In the genomic region with DNA sequence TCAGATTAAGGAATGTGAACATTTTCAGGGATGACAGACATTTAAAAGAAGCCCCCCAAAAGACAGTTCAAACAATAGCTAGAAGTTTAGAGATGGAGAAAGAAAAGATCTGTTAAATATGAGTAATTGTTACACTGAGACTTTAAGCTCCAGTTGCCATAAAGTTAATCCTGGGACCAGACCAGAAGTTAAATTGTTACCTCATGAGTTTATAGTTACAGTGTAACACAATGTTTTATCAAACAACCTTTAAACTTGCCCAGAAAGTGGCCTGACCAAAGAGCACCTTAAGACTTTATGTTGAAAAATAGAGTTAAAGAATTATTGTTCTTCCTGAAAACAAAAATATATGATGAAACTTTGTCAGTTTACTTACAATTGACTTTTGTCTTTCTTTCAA, we compare ENCODE assay signal across 34 mouse cellular contexts. TPM values are rescaled to one million over a fixed set of nuclear protein-coding genes. Genes with fewer than 3 reads are reported as not detected.
DNase-seq lines count a peak whose midpoint lies in the region; ATAC-seq and TF ChIP-seq lines count a peak whose summit lies in the region.
"Had no signal": no experiment of that assay in that cellular context is flagged by ENCODE, and none has a peak within 500 bp of the region (broad histone marks: within the 10 kb centered on the region; RNA-seq: fewer than 3 reads in every experiment).

No protein-coding gene starts in this region.

- H3K4me2 ChIP-seq in hindbrain, postnatal 0 days (ENCODE audit: low read depth, low read length), result no peak overlapping the region
- H3K4me2 ChIP-seq in kidney, embryonic 15.5 days, result no peak overlapping the region
- H3K4me2 ChIP-seq in midbrain, embryonic 12.5 days (replicated peaks), result no peak overlapping the region
- no peak overlapping the region for H3K4me2 ChIP-seq in midbrain, embryonic 16.5 days (ENCODE audit: low read length)
- H3K4me2 ChIP-seq: embryonic facial prominence, embryonic 13.5 days; forebrain, embryonic 13.5 days; heart, embryonic 13.5 days; hindbrain, embryonic 12.5 days had no signal

- TF ChIP-seq CTCF in hindbrain, postnatal 0 days (IDR thresholded peaks at IDR 0.05; ENCODE audit: low read depth), result no peak

- H3K4me1 ChIP-seq in hindbrain, embryonic 10.5 days (replicated peaks), result peaks cover 6% of the 10 kb centered on the region
- H3K4me1 ChIP-seq in hindbrain, postnatal 0 days (ENCODE audit: insufficient read depth, low read length), result no peaks in the 10 kb centered on the region
- H3K4me1 ChIP-seq in kidney, embryonic 15.5 days, result peaks cover 10% of the 10 kb centered on the region
- H3K4me1 ChIP-seq in midbrain, embryonic 12.5 days, result peaks cover 3% of the 10 kb centered on the region; the same call in 1 of the 2 replicates
- no peaks in the 10 kb centered on the region for H3K4me1 ChIP-seq in midbrain, embryonic 16.5 days (ENCODE audit: control insufficient read depth, insufficient read depth, low read length)
- H3K4me1 ChIP-seq: forebrain, embryonic 13.5 days; heart, embryonic 10.5 days; heart, embryonic 13.5 days had no signal

- peak overlapping the region; percentile 84; the same call in 1 of the 2 replicates for H3K27ac ChIP-seq in hindbrain, embryonic 10.5 days
- no peak overlapping the region for H3K27ac ChIP-seq in hindbrain, postnatal 0 days
- peak overlapping the region; percentile 19; the same call in 1 of the 2 replicates for H3K27ac ChIP-seq in kidney, embryonic 15.5 days
- 0 out of 2 replicates have a peak overlapping the region, but pooled peaks have one; percentile 30 for H3K27ac ChIP-seq in midbrain, embryonic 12.5 days (replicated peaks)
- H3K27ac ChIP-seq in midbrain, embryonic 16.5 days (ENCODE audit: low read length), result no peak overlapping the region
- H3K27ac ChIP-seq: forebrain, embryonic 13.5 days; heart, adult 2 months; heart, embryonic 10.5 days; heart, embryonic 13.5 days; hindbrain, embryonic 12.5 days had no signal

- no peaks in the 10 kb centered on the region for H3K36me3 ChIP-seq in hindbrain, embryonic 10.5 days
- no peaks in the 10 kb centered on the region for H3K36me3 ChIP-seq in hindbrain, postnatal 0 days (ENCODE audit: insufficient read depth, low read length)
- H3K36me3 ChIP-seq in kidney, embryonic 15.5 days, result no peaks in the 10 kb centered on the region
- no peaks in the 10 kb centered on the region for H3K36me3 ChIP-seq in midbrain, embryonic 12.5 days
- no peaks in the 10 kb centered on the region for H3K36me3 ChIP-seq in midbrain, embryonic 16.5 days (ENCODE audit: control insufficient read depth, insufficient read depth, low read length)
- H3K36me3 ChIP-seq: embryonic facial prominence, embryonic 10.5 days; embryonic facial prominence, embryonic 13.5 days; forebrain, embryonic 10.5 days; heart, embryonic 10.5 days; heart, embryonic 13.5 days; hindbrain, embryonic 12.5 days had no signal

- no peaks in the 10 kb centered on the region for H3K27me3 ChIP-seq in hindbrain, embryonic 10.5 days (ENCODE audit: insufficient read depth, poor library complexity, severe bottlenecking)
- H3K27me3 ChIP-seq in hindbrain, postnatal 0 days (ENCODE audit: insufficient read depth, low read length), result no peaks in the 10 kb centered on the region
- no peaks in the 10 kb centered on the region for H3K27me3 ChIP-seq in kidney, embryonic 15.5 days
- no peaks in the 10 kb centered on the region for H3K27me3 ChIP-seq in midbrain, embryonic 12.5 days
- no peaks in the 10 kb centered on the region for H3K27me3 ChIP-seq in midbrain, embryonic 16.5 days (ENCODE audit: control insufficient read depth, insufficient read depth, low read depth, low read length)
- H3K27me3 ChIP-seq: embryonic facial prominence, embryonic 13.5 days; forebrain, embryonic 13.5 days; heart, embryonic 13.5 days; hindbrain, embryonic 12.5 days had no signal

- H3K9ac ChIP-seq in hindbrain, postnatal 0 days (replicated peaks; ENCODE audit: low read length), result no peak overlapping the region
- H3K9ac ChIP-seq in kidney, embryonic 15.5 days, result no peak overlapping the region
- H3K9ac ChIP-seq in midbrain, embryonic 12.5 days (replicated peaks), result no peak overlapping the region
- H3K9ac ChIP-seq in midbrain, embryonic 16.5 days (ENCODE audit: low read depth, low read length), result no peak overlapping the region
- H3K9ac ChIP-seq: embryonic facial prominence, embryonic 13.5 days; forebrain, embryonic 13.5 days; heart, embryonic 13.5 days; hindbrain, embryonic 12.5 days had no signal

- DNase-seq in hindbrain, embryonic 10.5 days (ENCODE audit: low spot score), result no peak
- no peak for DNase-seq in hindbrain, postnatal 0 days (ENCODE audit: low spot score)
- DNase-seq in kidney, postnatal 4 days, result no peak
- no peak for DNase-seq in layer of hippocampus, postnatal 36 days
- DNase-seq: adrenal gland, adult 8-10 months; adrenal gland, postnatal 25 days; cerebellum, adult 11-12 months; cerebellum, adult 8-10 months; cerebellum, postnatal 36 days; gastrocnemius, postnatal 10 days; heart, adult 2 months; heart, postnatal 14 days; heart, postnatal 4 days had no signal

- H3K9me3 ChIP-seq in hindbrain, embryonic 10.5 days, result no peaks in the 10 kb centered on the region
- no peaks in the 10 kb centered on the region for H3K9me3 ChIP-seq in hindbrain, postnatal 0 days (ENCODE audit: low read length)
- H3K9me3 ChIP-seq in kidney, embryonic 15.5 days (replicated peaks), result no peaks in the 10 kb centered on the region
- H3K9me3 ChIP-seq in midbrain, embryonic 12.5 days, result no peaks in the 10 kb centered on the region
- H3K9me3 ChIP-seq in midbrain, embryonic 16.5 days (replicated peaks; ENCODE audit: control insufficient read depth, low read length, poor library complexity, severe bottlenecking), result no peaks in the 10 kb centered on the region
- H3K9me3 ChIP-seq: embryonic facial prominence, embryonic 10.5 days; embryonic facial prominence, embryonic 13.5 days; forebrain, embryonic 10.5 days; forebrain, embryonic 13.5 days; heart, embryonic 10.5 days; heart, embryonic 13.5 days; hindbrain, embryonic 12.5 days had no signal

- no peak overlapping the region for H3K4me3 ChIP-seq in hindbrain, embryonic 10.5 days
- H3K4me3 ChIP-seq in hindbrain, postnatal 0 days (ENCODE audit: low read length), result no peak overlapping the region
- no peak overlapping the region for H3K4me3 ChIP-seq in kidney, embryonic 15.5 days (replicated peaks)
- H3K4me3 ChIP-seq in midbrain, embryonic 12.5 days, result no peak overlapping the region
- no peak overlapping the region for H3K4me3 ChIP-seq in midbrain, embryonic 16.5 days (ENCODE audit: low read depth, low read length)
- H3K4me3 ChIP-seq: embryonic facial prominence, embryonic 10.5 days; embryonic facial prominence, embryonic 13.5 days; erythroblast, embryonic 14.5 days; forebrain, embryonic 10.5 days; forebrain, embryonic 13.5 days; heart, adult 2 months; heart, embryonic 10.5 days; heart, embryonic 13.5 days; hindbrain, embryonic 12.5 days had no signal

- no peak for ATAC-seq in hindbrain, postnatal 0 days
- no peak for ATAC-seq in kidney, embryonic 15.5 days (replicated peaks; ENCODE audit: low FRiP score)
- no peak for ATAC-seq in midbrain, embryonic 12.5 days (ENCODE audit: low FRiP score, low read depth)
- no peak for ATAC-seq in midbrain, embryonic 16.5 days
- no peak for ATAC-seq in erythroid progenitor cell, adult 5-6 weeks (replicated peaks; ENCODE audit: low FRiP score, poor library complexity, severe bottlenecking)
- ATAC-seq: activated CD4-positive, CD25-positive, alpha-beta regulatory T cell, adult 4 months; forebrain, embryonic 16.5 days had no signal

RNA-seq across cellular contexts. Expression of gene Speer4f2, which starts 46.9 kb away (rescaled TPM):
- polyA plus RNA-seq in hindbrain, embryonic 10.5 days (2016; fragmentation: Nextera tagmentation; extraction: Ambion mirVana), result not detected in 2 replicates
- total RNA-seq in hindbrain, postnatal 0 days (2014; rRNA removed), result not detected in 2 replicates
- not detected in 2 replicates for polyA plus RNA-seq in hindbrain, postnatal 0 days (2015; fragmentation: Nextera tagmentation; extraction: Ambion mirVana)
- not detected in 2 replicates for polyA plus RNA-seq in kidney, embryonic 15.5 days (2015; fragmentation: Nextera tagmentation; extraction: Ambion mirVana)
- polyA plus RNA-seq in midbrain, embryonic 12.5 days (2016; fragmentation: Nextera tagmentation; extraction: Ambion mirVana), result not detected in 2 replicates
- polyA plus RNA-seq in midbrain, embryonic 16.5 days (2015; fragmentation: Nextera tagmentation; extraction: Ambion mirVana), result not detected in 2 replicates
- total RNA-seq in layer of hippocampus, postnatal 36 days (2021), result not detected
- total RNA-seq in erythroid progenitor cell, adult 5-6 weeks (2015; ENCODE audit: low replicate concordance), result not detected in 2 replicates
- total RNA-seq in erythroid progenitor cell, adult 5-6 weeks (2017; ENCODE audit: low replicate concordance), result not detected in 2 replicates
- total RNA-seq: adrenal gland, adult 8-10 months; adrenal gland, postnatal 25 days; ES-E14; gastrocnemius, adult 18-20 months; gastrocnemius, postnatal 10 days; gastrocnemius, postnatal 36 days; granulocyte monocyte progenitor cell, adult 5-6 weeks; heart, adult 2 months; heart, postnatal 14 days; heart, postnatal 4 days had no signal
- polyA plus RNA-seq: activated CD4-positive, CD25-positive, alpha-beta regulatory T cell, adult 4 months; brain, embryonic 14.5 days; cortical plate, adult 2 months; embryonic facial prominence, embryonic 10.5 days; embryonic facial prominence, embryonic 13.5 days; erythroblast, embryonic 14.5 days; forebrain, embryonic 10.5 days; forebrain, embryonic 13.5 days; forebrain, embryonic 16.5 days; heart, adult 2 months; heart, embryonic 10.5 days; heart, embryonic 13.5 days; heart, embryonic 16.5 days; hindbrain, embryonic 12.5 days had no signal

RNA-seq across cellular contexts. Expression of gene Speer4f1, which starts 56.0 kb away (rescaled TPM):
- polyA plus RNA-seq in hindbrain, embryonic 10.5 days (2016; fragmentation: Nextera tagmentation; extraction: Ambion mirVana), result not detected in 2 replicates
- total RNA-seq in hindbrain, postnatal 0 days (2014; rRNA removed), result not detected in 2 replicates
- polyA plus RNA-seq in hindbrain, postnatal 0 days (2015; fragmentation: Nextera tagmentation; extraction: Ambion mirVana), result not detected in 2 replicates
- polyA plus RNA-seq in kidney, embryonic 15.5 days (2015; fragmentation: Nextera tagmentation; extraction: Ambion mirVana), result not detected in 2 replicates
- not detected in 2 replicates for polyA plus RNA-seq in midbrain, embryonic 12.5 days (2016; fragmentation: Nextera tagmentation; extraction: Ambion mirVana)
- polyA plus RNA-seq in midbrain, embryonic 16.5 days (2015; fragmentation: Nextera tagmentation; extraction: Ambion mirVana), result not detected in 2 replicates
- total RNA-seq in layer of hippocampus, postnatal 36 days (2021), result not detected
- not detected in 2 replicates for total RNA-seq in erythroid progenitor cell, adult 5-6 weeks (2015; ENCODE audit: low replicate concordance)
- not detected in 2 replicates for total RNA-seq in erythroid progenitor cell, adult 5-6 weeks (2017; ENCODE audit: low replicate concordance)
- total RNA-seq: adrenal gland, adult 8-10 months; adrenal gland, postnatal 25 days; ES-E14; gastrocnemius, adult 18-20 months; gastrocnemius, postnatal 10 days; gastrocnemius, postnatal 36 days; granulocyte monocyte progenitor cell, adult 5-6 weeks; heart, adult 2 months; heart, postnatal 14 days; heart, postnatal 4 days had no signal
- polyA plus RNA-seq: activated CD4-positive, CD25-positive, alpha-beta regulatory T cell, adult 4 months; brain, embryonic 14.5 days; cortical plate, adult 2 months; embryonic facial prominence, embryonic 10.5 days; embryonic facial prominence, embryonic 13.5 days; erythroblast, embryonic 14.5 days; forebrain, embryonic 10.5 days; forebrain, embryonic 13.5 days; forebrain, embryonic 16.5 days; heart, adult 2 months; heart, embryonic 10.5 days; heart, embryonic 13.5 days; heart, embryonic 16.5 days; hindbrain, embryonic 12.5 days had no signal

Comparison
In these comparisons a context has a peak if more than half of its experiments do, and no peak if none do; other contexts are left out.
1. H3K27ac ChIP-seq: peak in hindbrain, embryonic 10.5 days (single experiment), kidney, embryonic 15.5 days (single experiment) and midbrain, embryonic 12.5 days (single experiment); none in hindbrain, postnatal 0 days (single experiment) and midbrain, embryonic 16.5 days (single experiment).